Mouse (Mus musculus) left cerebral cortex, adult 8-10 months (tissue): Measurements from ENCODE around the gene Trip4. TPM values are rescaled to one million over a fixed set of nuclear protein-coding genes. Genes with fewer than 3 reads are reported as not detected.

Source experiments
- DNase-seq, 2 experiments: peaks; one replicate each; pipeline ENCODE4 v3.0.0; 2022; ENCODE audit warnings: low spot score in 2 of 2
- total RNA-seq, 4 experiments: library from RNA; stranded (reverse); gene quantifications; 2 replicates each; pipeline ENCODE4 v1.2.4; 2022

The Trip4 gene
- total RNA-seq = 10 to 100 TPM; 34.1 to 37.8 (median 36.4) TPM

GRCm38 (mm10) chr9:65908394-65909300, at the start of gene Trip4, which contains the start of gene Csnk1g1:
Trip4 (minus strand) TSS chr9:65908794.
Csnk1g1 (plus strand) TSS chr9:65908924.
- peak; percentile 84 to 98 for DNase-seq

GRCm38 (mm10) chr9:65951082-65951587, 42.5 kb upstream of the Trip4 start:
- no peak for DNase-seq

GRCm38 (mm10) chr9:65937566-65937965, 29.0 kb upstream of the Trip4 start:
- no peak for DNase-seq

GRCm38 (mm10) chr9:65929826-65930225, 21.2 kb upstream of the Trip4 start:
- DNase-seq = no peak

- no peak for DNase-seq
Observed at GRCm38 (mm10) chr9:65928456-65928855, 19.9 kb upstream of the Trip4 start.

GRCm38 (mm10) chr9:65917015-65917414, 8.4 kb upstream of the Trip4 start:
- no peak for DNase-seq

GRCm38 (mm10) chr9:65913976-65914375, 5.4 kb upstream of the Trip4 start:
- DNase-seq = peak in 1 of 2 experiments; percentile 33

- no peak for DNase-seq
Observed at GRCm38 (mm10) chr9:65909837-65910236, 1.2 kb upstream of the Trip4 start.

- DNase-seq = peak; percentile 27 to 38
Observed at GRCm38 (mm10) chr9:65909301-65909801, 757 bp upstream of the Trip4 start.

- no peak for DNase-seq
Observed at GRCm38 (mm10) chr9:65903419-65903818, 5.2 kb downstream of the Trip4 start.

GRCm38 (mm10) chr9:65902879-65903278, 5.7 kb downstream of the Trip4 start:
- no peak for DNase-seq

- DNase-seq = no peak
Observed at GRCm38 (mm10) chr9:65896977-65897376, 11.6 kb downstream of the Trip4 start.

GRCm38 (mm10) chr9:65891126-65891525, 17.5 kb downstream of the Trip4 start:
- no peak for DNase-seq

- DNase-seq = peak in 1 of 2 experiments; percentile 31
Observed at GRCm38 (mm10) chr9:65890143-65890628, 18.4 kb downstream of the Trip4 start, which contains the start of gene Pclaf. Pclaf (plus strand) TSS chr9:65890237.

- DNase-seq = peak; percentile 71 to 81
Observed at GRCm38 (mm10) chr9:65884564-65885315, 23.9 kb downstream of the Trip4 start.

GRCm38 (mm10) chr9:65859656-65860055, 48.9 kb downstream of the Trip4 start:
- no peak for DNase-seq

GRCm38 (mm10) chr9:65850203-65850602, 58.4 kb downstream of the Trip4 start:
- no peak for DNase-seq

- DNase-seq = no peak
Observed at GRCm38 (mm10) chr9:65848154-65848553, 60.4 kb downstream of the Trip4 start.

GRCm38 (mm10) chr9:65844421-65845165, 64.0 kb downstream of the Trip4 start:
- no peak for DNase-seq

GRCm38 (mm10) chr9:65839841-65840240, 68.8 kb downstream of the Trip4 start:
- DNase-seq = no peak

- DNase-seq = no peak
Observed at GRCm38 (mm10) chr9:65836916-65837315, 71.7 kb downstream of the Trip4 start.
